Mouse (Mus musculus) v-Abl transformed pro-B cells (cell line): Measurements from ENCODE around the gene Lcn12.

Experiments
- in situ Hi-C, 2 experiments: fragments of 400-800 bp; cut with MboI; formaldehyde crosslinking; loops; one replicate each; pipeline ENCODE4 v1.15.1; 2025; ENCODE audit not compliant: unreplicated experiment in 2 of 2

Gene Lcn12

DNA sequence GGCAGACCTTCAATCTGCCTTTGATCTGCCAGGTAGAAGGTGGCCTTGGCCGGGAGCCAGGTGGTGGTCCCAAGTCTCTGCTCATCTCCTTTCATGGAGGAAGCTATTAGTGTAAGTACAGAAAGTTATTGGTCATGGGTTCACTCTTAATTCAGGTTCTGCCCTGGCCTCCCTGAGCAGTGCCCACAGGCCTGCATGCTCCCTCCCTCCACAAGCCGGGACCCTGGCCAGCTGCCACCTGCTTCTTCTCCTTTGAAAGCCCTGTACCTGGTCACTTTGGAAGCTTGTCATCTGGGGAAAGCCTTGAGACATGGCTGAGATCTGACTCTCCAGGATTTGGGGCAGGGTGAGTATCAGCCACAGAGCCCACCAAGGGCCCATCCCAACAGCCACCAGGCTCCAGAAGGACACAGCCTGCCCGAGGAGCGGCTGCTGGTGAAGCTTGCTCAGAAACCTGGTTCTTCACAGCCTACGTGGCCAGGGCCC lies at the start of gene Lcn12:
Lcn12 (minus strand) TSS at position 436 of the 486 bp plus-strand sequence.
- in situ Hi-C loops = loop anchor here in 1 of 2 experiments (10.0 kb wide), 1 partner anchor 1411 kb away; the partner anchor contains the start of gene Surf6

- in situ Hi-C loops = no loop called here
Observed at GRCm38 (mm10) chr2:25541644-25542367, 48.1 kb upstream of the Lcn12 start.

- in situ Hi-C loops = no loop called here
Observed at GRCm38 (mm10) chr2:25540541-25540948, 46.8 kb upstream of the Lcn12 start.

GRCm38 (mm10) chr2:25536531-25536930 lies 42.8 kb upstream of the Lcn12 start:
- in situ Hi-C loops = no loop called here

GRCm38 (mm10) chr2:25534866-25535182 lies 41.1 kb upstream of the Lcn12 start:
- in situ Hi-C loops = no loop called here

DNA sequence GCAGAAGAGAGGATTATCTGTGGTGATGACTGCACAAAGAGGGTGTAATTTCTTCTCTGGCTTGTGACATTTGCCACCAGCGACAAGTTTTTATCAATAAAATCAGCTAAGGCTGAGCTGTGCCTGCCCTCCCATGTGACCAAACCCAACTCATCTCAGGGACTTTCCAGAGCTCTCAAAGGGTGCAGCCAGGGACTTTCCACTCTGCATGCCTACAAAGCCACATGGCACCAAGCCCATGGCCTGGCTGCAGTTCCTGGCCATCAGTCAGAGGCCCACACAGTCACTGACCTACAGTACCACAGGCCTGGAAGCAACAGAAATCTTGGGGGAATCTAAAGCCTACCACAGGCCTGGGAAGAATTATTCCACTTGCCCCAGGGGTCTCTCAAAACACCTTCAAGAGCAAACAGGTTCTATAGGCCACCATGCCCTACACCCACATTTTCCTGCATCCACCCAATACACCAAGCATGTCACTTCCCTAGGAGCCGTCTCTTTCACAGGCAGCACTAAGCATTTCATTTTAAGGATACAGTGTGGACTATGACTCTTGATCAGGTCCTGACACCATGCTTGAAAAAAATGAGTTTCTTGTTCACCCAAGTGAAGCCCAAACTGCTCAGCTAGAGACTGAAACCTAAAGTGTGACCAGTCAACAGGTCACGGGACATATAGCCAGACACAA lies 40.6 kb upstream of the Lcn12 start:
- in situ Hi-C loops = no loop called here

DNA sequence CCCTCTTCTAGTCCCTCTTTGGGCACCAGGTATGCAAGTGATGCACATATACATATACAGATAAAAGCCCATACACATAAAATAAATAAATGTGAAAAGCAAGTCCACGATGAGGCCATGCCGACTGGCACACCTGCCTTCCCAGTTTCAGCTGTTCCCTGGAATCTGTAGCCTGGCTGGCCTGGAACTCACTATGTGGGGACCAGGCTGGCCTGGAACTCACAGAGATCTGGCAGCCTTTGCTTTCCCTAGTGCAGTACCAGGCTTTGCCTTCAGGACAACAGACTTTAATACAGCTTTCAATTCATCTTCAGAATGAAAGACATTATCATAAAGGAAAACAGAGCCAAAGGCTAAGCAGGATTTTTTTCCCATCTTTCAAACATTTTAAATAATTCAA lies 40.0 kb upstream of the Lcn12 start:
- in situ Hi-C loops = no loop called here

DNA sequence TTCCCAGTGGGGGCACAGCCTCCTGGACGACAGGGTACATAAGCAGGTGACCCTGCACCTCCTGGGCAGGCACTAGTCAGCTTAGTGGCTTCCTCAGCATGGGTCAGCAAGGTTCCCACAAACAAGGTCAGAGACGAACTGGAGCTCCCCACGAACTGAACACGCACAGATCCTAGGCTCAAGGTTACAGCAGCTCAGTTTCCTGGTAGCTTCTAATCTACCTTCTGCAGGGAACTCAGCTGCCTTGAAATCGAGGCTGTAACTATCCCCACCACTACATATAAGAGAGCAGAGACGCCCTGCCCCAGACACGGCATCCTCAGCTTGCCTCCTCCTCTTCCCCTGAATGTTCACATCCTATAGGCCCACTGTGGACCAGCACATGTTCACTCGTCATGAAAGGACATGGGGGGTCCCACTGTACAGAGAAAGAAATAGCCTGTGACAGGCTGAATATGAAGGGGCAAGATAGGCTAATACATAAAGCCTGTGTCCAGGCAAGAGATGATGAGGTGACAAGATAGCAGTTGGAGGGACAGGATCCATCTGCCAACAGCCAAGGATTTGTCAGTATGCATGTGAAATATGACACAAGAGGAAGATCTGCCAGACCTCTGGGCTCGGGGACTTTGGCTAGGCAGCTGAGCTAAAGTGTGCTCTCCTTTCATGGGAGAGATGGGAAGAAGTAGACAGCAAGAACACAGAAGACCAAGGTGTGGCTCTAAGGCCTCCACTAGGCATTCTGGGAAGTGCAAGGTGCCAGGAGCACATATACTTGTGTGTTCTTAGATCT lies 33.0 kb upstream of the Lcn12 start:
- in situ Hi-C loops = no loop called here

DNA sequence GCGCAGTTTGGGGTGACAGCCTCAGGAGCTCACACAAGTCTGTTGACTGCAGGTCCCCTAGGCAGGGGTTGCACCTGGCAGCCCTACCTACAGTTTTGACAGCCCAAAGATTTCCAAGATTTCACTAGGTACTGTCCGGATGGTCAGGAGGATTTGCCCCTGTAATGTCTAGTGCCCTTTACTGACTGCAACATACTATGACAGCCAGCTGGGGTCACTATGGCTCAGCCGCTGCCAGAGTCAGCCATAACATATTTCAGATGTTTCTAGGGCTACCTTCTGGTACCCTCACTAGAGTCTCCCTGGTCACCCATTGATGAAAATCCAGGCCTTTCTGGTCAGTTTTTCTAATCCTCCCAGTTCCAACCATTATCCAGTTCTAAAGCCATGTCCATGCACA lies 16.2 kb upstream of the Lcn12 start:
- in situ Hi-C loops = loop anchor here (10.0 to 25.0 kb wide), 2 partner anchors 45 to 1402 kb away; partner anchors contain the start of genes Edf1 (in 1 of the 2), Med22 (in 1 of the 2), Rpl7a (in 1 of the 2) and Surf1 (in 1 of the 2)

- in situ Hi-C loops = loop anchor here (10.0 to 25.0 kb wide), 2 partner anchors 48 to 1405 kb away; partner anchors contain the start of genes Edf1 (in 1 of the 2), Med22 (in 1 of the 2), Rpl7a (in 1 of the 2) and Surf1 (in 1 of the 2)
Observed at GRCm38 (mm10) chr2:25506964-25507363, 13.3 kb upstream of the Lcn12 start.

DNA sequence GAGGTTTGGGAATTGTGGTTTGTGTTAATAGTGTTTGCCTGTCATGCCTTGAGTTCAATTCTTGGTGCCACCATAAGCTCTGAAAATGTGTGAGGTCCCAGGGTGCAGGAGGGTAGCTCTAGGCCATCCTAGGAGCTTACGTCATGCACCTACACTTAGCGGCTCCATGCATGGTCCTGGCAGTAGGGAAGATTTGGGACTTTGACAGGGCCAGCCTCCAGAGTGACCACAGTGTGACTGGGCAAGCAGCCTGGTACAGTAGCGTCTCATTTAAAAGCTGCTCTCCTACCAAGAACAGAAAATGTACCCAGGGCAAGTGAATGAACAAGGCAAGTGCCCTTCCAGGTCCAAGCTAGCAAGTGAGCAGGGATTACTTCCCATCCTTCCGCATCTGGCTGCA lies 12.1 kb upstream of the Lcn12 start:
- in situ Hi-C loops = loop anchor here (10.0 to 25.0 kb wide), 2 partner anchors 49 to 1406 kb away; partner anchors contain the start of genes Edf1 (in 1 of the 2), Med22 (in 1 of the 2), Rpl7a (in 1 of the 2) and Surf1 (in 1 of the 2)

GRCm38 (mm10) chr2:25505000-25505399 lies 11.3 kb upstream of the Lcn12 start:
- in situ Hi-C loops = loop anchor here (10.0 to 25.0 kb wide), 2 partner anchors 50 to 1407 kb away; partner anchors contain the start of genes Edf1 (in 1 of the 2), Med22 (in 1 of the 2), Rpl7a (in 1 of the 2) and Surf1 (in 1 of the 2)

DNA sequence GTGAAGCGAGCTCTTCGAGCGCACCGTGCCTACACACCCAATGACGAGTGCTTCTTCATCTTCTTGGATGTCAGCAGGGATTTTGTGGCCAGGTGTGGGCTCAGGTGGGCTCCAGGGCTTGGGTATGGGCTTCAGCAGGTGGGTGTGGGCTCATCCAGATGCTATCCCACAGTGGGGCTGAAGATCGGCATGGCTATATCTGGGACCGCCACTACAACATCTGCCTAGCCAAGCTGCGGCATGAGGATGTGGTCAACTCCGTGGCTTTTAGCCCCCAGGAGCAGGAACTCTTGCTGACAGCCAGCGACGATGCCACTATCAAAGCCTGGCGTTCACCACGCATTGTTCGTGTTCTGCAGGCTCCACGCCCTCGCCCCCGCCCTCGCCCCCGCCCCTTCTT lies 10.8 kb upstream of the Lcn12 start:
- in situ Hi-C loops = loop anchor here (10.0 to 25.0 kb wide), 2 partner anchors 50 to 1408 kb away; partner anchors contain the start of genes Edf1 (in 1 of the 2), Med22 (in 1 of the 2), Rpl7a (in 1 of the 2) and Surf1 (in 1 of the 2)

- in situ Hi-C loops = loop anchor here (10.0 to 25.0 kb wide), 2 partner anchors 52 to 1410 kb away; partner anchors contain the start of genes Edf1 (in 1 of the 2), Med22 (in 1 of the 2), Rpl7a (in 1 of the 2) and Surf1 (in 1 of the 2)
Observed at GRCm38 (mm10) chr2:25502726-25503125, 9.0 kb upstream of the Lcn12 start.

GRCm38 (mm10) chr2:25501593-25502486 lies 8.1 kb upstream of the Lcn12 start, which contains the start of gene C8g:
C8g (minus strand) TSS chr2:25501719.
- in situ Hi-C loops = loop anchor here (10.0 to 25.0 kb wide), 2 partner anchors 53 to 1410 kb away; partner anchors contain the start of genes Edf1 (in 1 of the 2), Med22 (in 1 of the 2), Rpl7a (in 1 of the 2) and Surf1 (in 1 of the 2)

GRCm38 (mm10) chr2:25500576-25501405 lies 7.1 kb upstream of the Lcn12 start, which contains the start of gene Fbxw5:
Fbxw5 (plus strand) TSS chr2:25500750.
- in situ Hi-C loops = loop anchor here (10.0 to 25.0 kb wide), 2 partner anchors 54 to 1412 kb away; partner anchors contain the start of genes Edf1 (in 1 of the 2), Med22 (in 1 of the 2), Rpl7a (in 1 of the 2) and Surf1 (in 1 of the 2)

- in situ Hi-C loops = loop anchor here (10.0 to 25.0 kb wide), 2 partner anchors 55 to 1412 kb away; partner anchors contain the start of genes Edf1 (in 1 of the 2), Med22 (in 1 of the 2), Rpl7a (in 1 of the 2) and Surf1 (in 1 of the 2)
Observed at GRCm38 (mm10) chr2:25500071-25500575, 6.4 kb upstream of the Lcn12 start.
